ENCODE assay signal across 24 mouse cellular contexts in the genomic region with DNA sequence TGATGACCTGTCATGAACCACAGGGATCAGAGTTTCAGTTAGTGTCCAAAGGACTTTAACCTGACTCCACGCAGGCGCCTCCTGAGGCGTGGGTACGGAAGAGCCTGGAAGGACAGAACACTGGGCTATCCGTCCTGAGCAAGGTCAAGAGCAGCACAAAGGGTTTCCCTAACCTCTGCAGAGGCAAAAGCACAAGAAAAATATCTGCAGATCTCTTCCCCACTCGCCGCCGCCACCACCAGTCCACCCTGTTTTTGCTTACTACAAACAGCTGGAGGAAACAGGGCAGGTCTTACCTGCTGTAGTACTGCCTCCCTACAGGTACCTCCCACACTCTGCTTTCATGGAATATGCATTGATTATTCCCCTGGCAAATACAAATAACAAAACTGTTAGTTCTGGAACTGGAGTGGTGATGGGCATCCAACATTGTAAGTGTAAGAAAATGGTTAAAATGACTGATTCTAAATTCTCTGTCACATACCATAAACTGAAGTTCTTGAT. TPM values are rescaled to one million over a fixed set of nuclear protein-coding genes. Genes with fewer than 3 reads are reported as not detected.
DNase-seq lines count a peak whose midpoint lies in the region; ATAC-seq and TF ChIP-seq lines count a peak whose summit lies in the region.
"Had no signal": no experiment of that assay in that cellular context is flagged by ENCODE, and none has a peak within 500 bp of the region (broad histone marks: within the 10 kb centered on the region; RNA-seq: fewer than 3 reads in every experiment).

No protein-coding gene starts in this region.

- H3K36me3 ChIP-seq in heart, adult 2 months (ENCODE audit: control insufficient read depth, insufficient read depth, low read length) = no peaks in the 10 kb centered on the region
- no peaks in the 10 kb centered on the region for H3K36me3 ChIP-seq in intestine, postnatal 0 days (ENCODE audit: control insufficient read depth, insufficient read depth)
- H3K36me3 ChIP-seq: heart, embryonic 15.5 days; hindbrain, embryonic 13.5 days; limb, embryonic 10.5 days; liver, embryonic 13.5 days; midbrain, embryonic 10.5 days; neural tube, embryonic 13.5 days had no signal

- H3K9me3 ChIP-seq in intestine, postnatal 0 days (ENCODE audit: control insufficient read depth) = no peaks in the 10 kb centered on the region
- H3K9me3 ChIP-seq: forebrain, embryonic 13.5 days; heart, embryonic 15.5 days; hindbrain, embryonic 13.5 days; limb, embryonic 10.5 days; liver, embryonic 13.5 days; midbrain, embryonic 10.5 days; neural tube, embryonic 13.5 days had no signal

- 83% methylated on average over 8 of the region's 8 CpGs for WGBS in heart, adult 2 months
- WGBS in intestine, postnatal 0 days = 43% methylated on average over 8 of the region's 8 CpGs

- peak; percentile 67 for ATAC-seq in intestine, postnatal 0 days
- ATAC-seq: forebrain, embryonic 13.5 days; midbrain, embryonic 16.5 days had no signal

- peak overlapping the region; percentile 27 for H3K4me2 ChIP-seq in intestine, postnatal 0 days (replicated peaks; ENCODE audit: low read depth)
- H3K4me2 ChIP-seq: forebrain, embryonic 13.5 days; heart, embryonic 15.5 days; hindbrain, embryonic 13.5 days; liver, embryonic 13.5 days; neural tube, embryonic 13.5 days had no signal

- TF ChIP-seq EP300 in heart, adult 2 months (IDR thresholded peaks at IDR 0.05; ENCODE audit: insufficient read depth, low read depth, low read length) = no peak

- no peak overlapping the region for H3K27ac ChIP-seq in heart, adult 2 months
- H3K27ac ChIP-seq in layer of hippocampus, adult 2 months = peak overlapping the region; percentile 75; the same call in 1 of the 2 replicates
- H3K27ac ChIP-seq in intestine, postnatal 0 days (ENCODE audit: low read depth, low read length) = peak overlapping the region; percentile 30; the same call in 1 of the 2 replicates
- H3K27ac ChIP-seq: forebrain, embryonic 13.5 days; heart, embryonic 15.5 days; hindbrain, embryonic 13.5 days; liver, embryonic 13.5 days; neural tube, embryonic 13.5 days had no signal

- H3K79me2 ChIP-seq in heart, adult 2 months (replicated peaks; ENCODE audit: control insufficient read depth, insufficient read depth, low read length) = no peaks in the 10 kb centered on the region

- no peak overlapping the region for H3K9ac ChIP-seq in heart, adult 2 months (ENCODE audit: low read depth, low read length)
- H3K9ac ChIP-seq in intestine, postnatal 0 days (ENCODE audit: low read depth, low read length) = no peak overlapping the region
- H3K9ac ChIP-seq: forebrain, embryonic 13.5 days; heart, embryonic 15.5 days; hindbrain, embryonic 13.5 days; liver, embryonic 13.5 days; neural tube, embryonic 13.5 days had no signal

- TF ChIP-seq CTCF in heart, adult 2 months (IDR thresholded peaks at IDR 0.05) = no peak
- no peak for TF ChIP-seq CTCF in layer of hippocampus, adult 2 months (conservative IDR thresholded peaks at IDR 0.05)
- no peak for TF ChIP-seq CTCF in intestine, postnatal 0 days (IDR thresholded peaks at IDR 0.05; ENCODE audit: low read depth)

- intact Hi-C loops in heart, adult 2 months (cut with DNase I) = no loop called here

- no peaks in the 10 kb centered on the region for H3K27me3 ChIP-seq in heart, adult 2 months (ENCODE audit: control insufficient read depth, insufficient read depth, low read length)
- no peaks in the 10 kb centered on the region for H3K27me3 ChIP-seq in intestine, postnatal 0 days (replicated peaks; ENCODE audit: control insufficient read depth, insufficient read depth, low read length)
- H3K27me3 ChIP-seq: forebrain, embryonic 13.5 days; heart, embryonic 15.5 days; hindbrain, embryonic 13.5 days; neural tube, embryonic 13.5 days had no signal

- H3K4me1 ChIP-seq in heart, adult 2 months (ENCODE audit: control insufficient read depth, insufficient read depth, low read length) = no peaks in the 10 kb centered on the region
- H3K4me1 ChIP-seq in intestine, postnatal 0 days (replicated peaks; ENCODE audit: control insufficient read depth, insufficient read depth, low read length) = no peaks in the 10 kb centered on the region

- TF ChIP-seq POLR2A in heart, adult 2 months (IDR thresholded peaks at IDR 0.05; ENCODE audit: insufficient read depth, low read depth, low read length) = no peak

- DNase-seq in heart, adult 11 months = peak; percentile 54
- no peak for DNase-seq in heart, adult 2 months
- no peak for DNase-seq in layer of hippocampus, adult 2 months (ENCODE audit: low spot score in 2 of 2)
- no peak for DNase-seq in layer of hippocampus, adult 9-11 months
- DNase-seq in kidney, postnatal 36 days = peak; percentile 57 to 72
- DNase-seq in thymus, postnatal 0 days (ENCODE audit: low spot score) = no peak
- no peak for DNase-seq in adipocyte (ENCODE audit: low spot score)
- DNase-seq: adrenal gland, postnatal 14 days; cerebellum, adult 8-10 months; cerebellum, postnatal 36 days; gastrocnemius, postnatal 36 days; heart, postnatal 36 days; liver, embryonic 13.5 days; thymus, adult 18-20 months; thymus, postnatal 4 days had no signal

- H3K4me3 ChIP-seq in heart, adult 2 months = no peak overlapping the region
- H3K4me3 ChIP-seq in layer of hippocampus, adult 2 months = no peak overlapping the region
- no peak overlapping the region for H3K4me3 ChIP-seq in intestine, postnatal 0 days (ENCODE audit: low read depth, low read length)
- H3K4me3 ChIP-seq: forebrain, embryonic 13.5 days; heart, embryonic 15.5 days; hindbrain, embryonic 13.5 days; limb, embryonic 10.5 days; liver, embryonic 13.5 days; midbrain, embryonic 10.5 days; myocyte; neural tube, embryonic 13.5 days had no signal

RNA-seq across cellular contexts. Expression of a gene that starts 25.5 kb away (rescaled TPM):
- 1 to 10 TPM; 2.6 to 5.5 TPM for total RNA-seq in heart, adult 2 months (2021)
- polyA plus RNA-seq in heart, adult 2 months (2012; rRNA removed) = 2.9 and 4.5 TPM in 2 replicates
- total RNA-seq in layer of hippocampus, adult 2 months (2021) = 10 to 100 TPM; 13.9 to 14.0 TPM
- 22.9 and 24.3 TPM in 2 replicates for polyA plus RNA-seq in intestine, postnatal 0 days (2015; fragmentation: Nextera tagmentation; extraction: Ambion mirVana)
- 102 and 134 TPM in 2 replicates for polyA plus RNA-seq in thymus, postnatal 0 days (2015; fragmentation: Nextera tagmentation; extraction: Ambion mirVana)

RNA-seq across cellular contexts. Expression of a gene that starts 55.6 kb away (rescaled TPM):
- total RNA-seq in heart, adult 2 months (2021) = 1,000 to 10,000 TPM; 2,956 to 3,430 TPM
- polyA plus RNA-seq in heart, adult 2 months (2012; rRNA removed) = 2,611 and 2,797 TPM in 2 replicates
- 1,000 to 10,000 TPM; 3,170 to 3,409 TPM for total RNA-seq in layer of hippocampus, adult 2 months (2021)
- polyA plus RNA-seq in intestine, postnatal 0 days (2015; fragmentation: Nextera tagmentation; extraction: Ambion mirVana) = 6,780 and 7,050 TPM in 2 replicates
- polyA plus RNA-seq in thymus, postnatal 0 days (2015; fragmentation: Nextera tagmentation; extraction: Ambion mirVana) = 2,555 and 2,649 TPM in 2 replicates

Comparison
In these comparisons a context has a peak if more than half of its experiments do, and no peak if none do; other contexts are left out.
1. DNase-seq: peak in heart, adult 11 months (single experiment) and kidney, postnatal 36 days (2 of 2); none in heart, adult 2 months (0 of 2), layer of hippocampus, adult 2 months (0 of 2), layer of hippocampus, adult 9-11 months (single experiment), thymus, postnatal 0 days (single experiment) and adipocyte (single experiment).